Mouse (Mus musculus) kidney, adult 9 months (tissue): ENCODE data around the gene Dll1.
A peak's percentile ranks its signal among the peaks of the same experiment; 100 is the strongest.

Experiments used
- DNase-seq: peaks from one replicate; pipeline ENCODE4 v3.0.0; 2022

The Dll1 gene

DNA sequence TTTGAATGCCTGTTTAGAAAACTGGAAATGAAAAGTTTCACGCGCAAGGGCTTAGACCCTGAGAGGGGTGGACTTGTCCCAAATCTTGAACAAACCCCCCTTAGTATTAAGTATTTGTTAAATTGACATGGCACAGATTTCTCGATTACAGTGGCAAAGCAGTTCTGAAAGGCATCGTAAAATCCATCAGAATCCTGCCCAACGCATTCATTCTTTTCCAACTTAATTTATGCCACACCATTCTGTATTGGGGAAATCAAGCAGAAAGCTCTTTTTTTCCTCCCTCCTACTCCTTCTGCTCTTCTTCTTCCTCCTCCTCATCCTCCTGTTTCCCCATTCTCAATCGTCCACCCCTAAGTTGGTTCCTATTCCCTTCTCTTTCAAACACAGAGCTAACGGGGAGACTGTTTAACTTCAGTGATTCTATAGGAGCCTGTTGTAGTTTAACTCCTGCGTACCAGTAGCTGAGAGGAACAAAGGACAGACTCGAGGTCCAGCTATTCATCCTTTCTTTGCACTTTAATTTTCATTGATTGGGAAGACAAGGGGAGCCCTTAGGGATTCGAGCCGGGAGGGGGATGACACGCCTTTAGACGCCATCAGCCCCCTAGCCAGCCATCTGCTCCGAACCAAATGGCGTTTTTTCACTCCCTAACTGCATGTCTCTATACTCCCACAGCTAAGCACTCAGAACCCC is 1.9 kb upstream of the Dll1 start:
- no peak for DNase-seq

DNA sequence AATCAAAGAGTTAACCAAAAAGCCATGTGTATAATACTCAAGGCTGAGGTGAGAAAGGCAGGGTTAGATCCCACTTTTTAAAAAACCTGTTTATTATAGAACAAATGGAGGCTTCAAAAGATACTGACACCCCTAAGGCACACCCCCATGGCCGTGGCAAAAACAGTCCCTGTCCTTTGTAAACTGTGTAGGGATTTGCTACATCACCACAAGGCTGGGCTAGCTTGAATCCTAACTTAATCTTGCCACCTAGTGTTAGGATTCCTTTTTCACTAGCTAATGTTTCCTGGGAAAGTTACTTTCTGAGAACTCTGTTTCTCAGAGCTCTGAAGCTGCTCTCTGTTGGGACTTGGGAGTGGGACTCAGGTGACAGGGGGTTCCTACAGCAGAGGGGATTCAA is 1.2 kb upstream of the Dll1 start:
- DNase-seq: peak; percentile 75

DNA sequence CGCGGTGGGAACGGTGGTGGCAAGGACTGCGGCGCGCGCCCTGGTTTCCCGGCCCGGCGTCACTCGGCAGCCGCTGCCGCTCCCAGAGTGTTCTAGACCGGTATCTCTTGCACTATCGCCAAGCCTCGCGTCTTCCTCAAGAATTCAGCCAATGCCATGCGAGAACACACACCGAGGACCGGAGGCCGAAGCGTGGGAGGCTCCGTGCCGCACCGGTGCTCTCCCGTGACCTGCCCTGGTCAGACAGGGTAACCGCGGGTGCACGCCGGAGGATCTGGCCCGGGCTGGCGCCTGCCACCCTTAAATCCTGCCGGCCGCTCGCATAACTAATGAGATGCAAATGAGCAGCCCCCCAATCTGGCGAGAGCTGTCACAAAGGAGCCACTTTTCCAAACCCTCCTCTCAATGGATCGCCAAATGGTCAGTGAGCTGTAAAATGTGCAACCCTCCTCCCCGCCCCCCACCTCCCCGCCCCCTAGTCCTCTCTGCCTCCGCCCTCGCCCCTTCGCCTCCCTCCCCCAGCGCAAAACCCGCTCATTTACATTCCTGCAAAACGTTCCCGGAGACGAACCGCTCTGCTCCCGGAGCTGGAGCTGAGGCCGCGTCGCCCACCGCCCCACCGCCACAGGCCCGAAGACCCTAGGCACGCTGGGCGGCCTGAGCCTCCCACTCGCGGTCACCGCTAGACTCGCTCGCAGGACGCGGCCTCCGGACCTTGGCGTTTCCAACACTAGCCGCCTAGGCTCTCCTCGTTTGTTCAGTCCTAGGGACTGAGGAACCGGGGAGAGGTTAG is 775 bp downstream of the Dll1 start:
- peak; percentile 93 for DNase-seq

DNA sequence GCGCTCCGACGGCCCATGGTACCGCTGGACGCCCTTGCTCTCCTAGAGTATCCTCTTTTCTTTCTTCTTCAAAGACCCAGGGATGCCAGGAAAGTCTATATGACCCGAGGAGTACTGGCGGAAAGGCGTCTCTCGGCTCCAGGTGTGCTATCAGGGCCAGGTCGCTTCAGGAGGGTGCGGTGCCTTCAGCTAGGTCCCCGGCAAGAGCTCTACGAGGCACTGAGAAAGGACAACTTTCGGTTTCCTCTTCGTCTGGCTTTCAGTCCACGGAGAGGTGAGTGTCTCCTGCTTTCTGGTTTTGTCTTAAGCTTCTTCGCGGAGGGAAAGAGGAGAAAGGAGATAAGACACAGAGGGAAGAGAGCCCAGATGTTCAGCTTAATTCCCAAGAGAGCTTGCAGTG is 1.4 kb downstream of the Dll1 start:
- DNase-seq: peak; percentile 35

DNA sequence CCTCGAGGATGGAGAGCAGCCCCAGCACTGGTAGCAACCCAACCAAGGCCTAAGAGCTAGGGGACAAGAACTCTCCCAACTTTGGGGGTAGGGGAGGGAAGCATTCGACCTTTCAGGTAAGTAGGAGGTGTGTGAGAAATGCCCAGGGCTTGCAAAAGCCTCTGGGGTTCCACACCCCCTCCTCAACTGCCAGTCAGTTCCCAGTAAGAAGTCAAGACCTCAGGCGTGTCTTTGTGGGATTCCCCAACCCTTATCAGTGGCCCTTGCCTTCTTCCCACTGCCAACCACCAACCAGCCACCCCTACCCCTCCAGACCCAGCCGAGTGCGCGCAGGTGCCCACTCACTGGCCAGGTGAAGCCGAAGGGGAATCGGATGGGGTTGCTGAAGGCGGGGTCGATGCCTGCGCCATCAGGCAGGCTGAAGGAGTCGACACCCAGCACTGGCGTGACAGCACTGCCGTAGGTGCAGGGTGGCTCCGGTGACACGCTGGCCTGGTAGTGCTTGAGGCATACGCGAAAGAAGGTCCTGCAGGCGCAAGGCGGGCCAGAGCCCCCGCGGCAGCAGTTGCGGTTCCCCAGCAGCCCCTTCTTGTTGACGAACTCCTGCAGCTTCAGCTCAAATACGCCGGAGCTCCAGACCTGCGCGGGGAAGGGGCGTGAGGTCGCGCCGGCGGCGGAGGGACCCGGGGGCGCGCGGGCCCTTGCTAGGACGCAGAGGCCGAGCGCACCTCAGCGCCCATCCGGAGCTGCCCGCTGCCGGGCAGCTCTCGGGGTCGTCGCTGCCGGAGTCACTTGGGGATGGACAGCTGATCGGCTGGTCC is 2.1 kb downstream of the Dll1 start:
- no peak for DNase-seq

DNA sequence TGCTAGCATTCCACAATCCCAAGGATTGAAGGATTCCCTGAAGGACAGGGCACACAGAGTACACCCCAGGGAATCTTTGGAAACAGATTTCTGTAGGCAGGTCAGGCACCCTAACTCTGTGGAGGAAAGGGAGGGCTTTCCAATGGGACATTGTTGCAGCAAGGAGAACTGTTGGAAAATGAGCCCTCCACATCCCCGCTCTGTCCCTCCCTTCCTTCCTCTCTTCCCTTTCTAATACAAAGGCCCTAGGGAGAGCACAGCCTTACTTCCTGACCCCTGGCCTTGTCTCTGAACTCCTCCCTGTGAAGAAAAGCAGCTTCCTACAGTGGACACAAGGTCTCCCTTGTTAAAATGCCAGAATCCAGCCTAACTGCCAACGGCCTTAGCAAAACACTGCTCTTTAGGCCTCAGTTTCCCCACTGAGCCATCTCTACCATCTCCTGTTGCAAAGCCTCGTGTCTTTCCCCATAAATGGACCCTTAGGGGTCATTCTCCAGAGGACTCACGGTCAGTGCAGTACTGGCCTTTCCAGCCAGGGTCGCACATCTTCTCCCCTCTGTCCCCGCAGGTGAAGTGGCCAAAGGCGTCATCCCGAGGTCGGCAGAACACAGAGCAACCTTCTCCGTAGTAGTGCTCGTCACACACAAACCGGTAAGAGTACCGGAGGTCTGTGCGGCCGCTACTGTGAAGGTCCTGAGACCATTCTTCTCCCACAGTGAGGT is 3.6 kb downstream of the Dll1 start:
- peak; percentile 44 for DNase-seq

DNA sequence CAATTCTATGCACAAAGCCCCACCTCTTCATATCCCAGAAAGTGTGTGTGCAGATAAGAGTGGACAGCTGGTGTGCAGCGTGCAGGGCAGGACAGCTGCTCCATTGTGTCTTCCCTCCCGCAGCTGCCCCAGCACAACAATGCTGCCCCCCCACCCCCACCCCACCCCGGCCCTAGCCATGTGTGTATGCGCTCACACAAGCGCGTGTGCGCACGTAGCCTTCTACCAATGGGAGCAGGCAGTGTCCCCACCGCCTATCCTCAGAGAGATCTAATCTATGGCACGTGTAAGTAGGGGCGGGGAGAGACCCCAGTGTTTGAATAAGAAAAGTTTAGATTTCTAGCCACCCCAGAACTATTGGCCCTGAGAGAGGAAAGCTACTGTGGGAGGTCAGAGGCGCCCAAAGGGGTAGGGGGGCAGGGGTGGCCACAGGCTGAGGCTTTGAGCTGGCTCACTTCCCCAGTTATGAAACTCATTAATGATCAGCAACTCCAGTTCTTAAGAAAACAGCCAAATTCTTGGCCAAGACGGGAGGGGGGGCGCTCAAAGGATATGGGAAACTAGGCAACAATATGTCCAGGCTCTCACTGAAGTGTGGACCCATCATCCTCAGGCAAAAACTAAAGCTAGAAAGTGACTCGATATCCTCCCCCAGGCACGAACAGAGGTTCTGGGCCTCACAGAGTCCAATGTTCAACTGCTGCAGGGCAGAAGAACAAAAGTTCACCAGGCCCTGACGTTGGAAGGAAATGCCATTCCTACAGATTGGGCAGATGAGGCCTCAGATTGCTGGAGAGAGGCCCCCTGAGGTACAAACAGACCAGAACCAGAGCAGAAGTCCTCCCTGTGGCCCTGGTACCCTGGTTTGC is 4.5 kb downstream of the Dll1 start:
- peak; percentile 82 for DNase-seq

DNA sequence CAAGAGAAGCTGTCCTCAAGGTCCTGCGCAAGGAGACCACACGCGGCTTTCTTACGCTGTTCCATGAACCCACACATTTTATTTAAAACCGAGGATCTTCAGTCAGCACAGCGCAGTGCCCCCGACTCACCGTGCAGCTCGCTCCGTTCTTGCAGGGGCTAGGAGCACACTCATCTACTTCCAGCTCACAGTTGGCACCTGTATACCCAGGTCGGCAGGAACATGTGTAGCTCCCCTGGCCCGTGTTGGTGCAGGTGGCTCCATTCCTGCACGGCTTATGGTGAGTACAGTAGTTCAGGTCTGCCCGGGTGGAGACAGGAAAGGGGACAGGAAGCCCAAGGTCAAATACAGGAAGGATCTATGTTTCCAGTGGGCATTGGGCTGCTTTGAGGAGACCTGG is 6.3 kb downstream of the Dll1 start:
- DNase-seq: no peak

DNA sequence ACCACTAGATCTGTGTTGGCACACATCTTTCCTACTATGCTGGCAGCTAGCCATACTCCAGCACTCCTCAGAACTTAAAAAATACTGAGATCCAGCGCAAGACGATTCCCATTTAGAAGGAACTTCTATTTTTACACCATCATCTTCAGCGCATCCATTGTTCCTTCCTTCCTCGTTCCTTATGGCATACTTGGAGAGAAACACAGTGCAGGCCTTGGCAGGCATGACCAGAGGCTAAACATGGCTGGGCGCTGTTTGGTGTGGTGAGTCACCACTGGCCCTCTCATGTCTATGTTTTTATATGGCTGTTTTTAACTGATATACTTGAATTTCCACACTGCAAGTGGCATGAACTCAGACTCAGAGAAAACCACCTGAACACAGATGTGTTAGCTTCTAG is 11.0 kb downstream of the Dll1 start:
- no peak for DNase-seq

DNA sequence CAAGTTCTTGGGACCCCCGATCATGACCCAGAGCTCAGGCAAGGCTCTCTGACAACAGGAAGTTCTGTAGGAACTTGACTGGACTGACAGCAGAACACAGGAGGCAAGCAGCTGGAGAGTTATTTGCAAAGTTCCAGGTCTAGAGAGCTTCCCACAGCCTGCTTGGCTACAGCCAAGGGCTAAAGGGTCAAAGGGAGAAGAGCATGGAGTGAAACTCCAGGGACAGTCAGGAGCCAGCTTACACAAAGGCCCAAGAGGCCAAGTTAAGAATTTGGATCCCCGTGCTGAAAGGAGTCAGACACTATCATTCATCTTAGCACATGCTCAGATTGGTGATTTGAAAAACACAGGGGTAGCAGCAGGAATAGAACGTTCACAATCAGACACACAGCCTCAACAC is 13.0 kb downstream of the Dll1 start:
- DNase-seq: no peak

DNA sequence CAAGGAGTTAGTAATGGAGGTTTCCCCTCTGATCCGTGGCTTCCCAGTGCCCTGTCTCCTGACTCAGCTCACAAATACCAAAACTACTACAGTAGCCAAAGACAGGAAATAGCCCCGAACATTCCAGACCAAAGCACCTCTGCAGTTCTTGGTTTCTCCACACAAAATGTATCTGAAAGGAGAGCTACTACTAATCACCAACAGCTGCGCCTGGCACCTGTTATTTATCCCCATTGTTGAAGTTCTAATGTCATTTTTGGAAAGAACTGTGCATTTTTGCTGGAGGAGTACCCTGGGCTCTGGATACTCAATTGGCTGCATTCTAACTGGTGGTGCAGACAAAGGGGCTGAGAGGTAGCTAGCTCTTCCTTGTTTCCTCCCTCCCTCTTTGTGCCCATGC is 19.6 kb downstream of the Dll1 start:
- DNase-seq: no peak

DNA sequence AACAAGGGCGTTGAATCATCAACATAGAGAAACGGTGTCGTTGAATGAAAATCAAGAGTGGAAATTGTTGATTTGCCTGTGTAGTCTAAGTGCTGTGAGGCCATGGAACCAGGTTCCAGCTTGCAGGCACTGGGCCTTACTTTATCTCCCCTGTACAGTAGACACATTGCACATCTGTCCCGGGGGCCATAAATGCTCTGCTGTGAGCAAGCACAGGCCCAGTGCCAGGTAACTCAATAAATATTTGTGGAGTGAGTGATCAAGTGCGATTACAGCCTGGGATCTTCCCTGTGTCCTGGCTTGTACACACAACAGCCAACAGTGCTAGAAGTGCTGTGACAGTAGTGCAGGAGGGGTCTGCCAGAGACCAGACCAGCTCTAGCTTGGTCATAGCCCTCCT is 20.1 kb downstream of the Dll1 start:
- DNase-seq: no peak

DNA sequence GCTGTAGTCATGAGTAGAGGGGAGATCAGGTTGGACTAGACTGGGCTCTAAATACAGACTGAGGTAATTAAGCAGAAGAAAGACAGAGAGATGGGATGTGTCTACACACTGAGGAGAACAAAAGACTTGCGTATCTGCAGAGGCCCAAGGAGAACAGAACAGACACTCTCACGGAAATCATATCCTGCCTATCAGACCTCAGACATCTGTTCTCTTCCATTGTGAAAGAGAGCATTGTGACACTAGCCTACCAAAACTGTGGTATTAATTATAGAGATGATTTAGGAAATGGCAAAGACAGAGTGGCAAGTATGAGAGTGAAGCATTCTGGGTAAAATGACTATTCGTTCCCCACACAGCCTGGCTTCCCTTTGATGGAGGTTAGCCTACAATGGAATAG is 21.6 kb downstream of the Dll1 start:
- no peak for DNase-seq

DNA sequence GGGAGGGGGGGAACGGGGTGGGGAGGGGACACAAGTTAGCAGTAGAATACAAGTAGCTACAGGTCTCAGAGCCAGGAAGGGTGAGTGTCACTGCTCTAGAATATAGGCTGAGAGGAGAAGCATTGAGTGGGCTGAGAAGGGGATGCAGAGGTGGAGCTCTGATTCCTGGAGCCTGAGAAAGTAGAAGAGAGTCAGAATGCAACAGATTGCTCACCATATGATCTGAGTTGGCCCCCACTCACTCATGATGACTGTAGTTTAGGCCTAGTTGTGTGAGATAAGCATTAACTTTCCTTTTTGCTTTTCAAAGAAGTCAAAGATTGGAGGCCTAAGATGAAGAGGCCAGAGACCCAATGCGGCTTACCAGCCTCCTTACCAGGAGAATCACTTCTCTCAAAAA is 22.7 kb downstream of the Dll1 start:
- DNase-seq: no peak

DNA sequence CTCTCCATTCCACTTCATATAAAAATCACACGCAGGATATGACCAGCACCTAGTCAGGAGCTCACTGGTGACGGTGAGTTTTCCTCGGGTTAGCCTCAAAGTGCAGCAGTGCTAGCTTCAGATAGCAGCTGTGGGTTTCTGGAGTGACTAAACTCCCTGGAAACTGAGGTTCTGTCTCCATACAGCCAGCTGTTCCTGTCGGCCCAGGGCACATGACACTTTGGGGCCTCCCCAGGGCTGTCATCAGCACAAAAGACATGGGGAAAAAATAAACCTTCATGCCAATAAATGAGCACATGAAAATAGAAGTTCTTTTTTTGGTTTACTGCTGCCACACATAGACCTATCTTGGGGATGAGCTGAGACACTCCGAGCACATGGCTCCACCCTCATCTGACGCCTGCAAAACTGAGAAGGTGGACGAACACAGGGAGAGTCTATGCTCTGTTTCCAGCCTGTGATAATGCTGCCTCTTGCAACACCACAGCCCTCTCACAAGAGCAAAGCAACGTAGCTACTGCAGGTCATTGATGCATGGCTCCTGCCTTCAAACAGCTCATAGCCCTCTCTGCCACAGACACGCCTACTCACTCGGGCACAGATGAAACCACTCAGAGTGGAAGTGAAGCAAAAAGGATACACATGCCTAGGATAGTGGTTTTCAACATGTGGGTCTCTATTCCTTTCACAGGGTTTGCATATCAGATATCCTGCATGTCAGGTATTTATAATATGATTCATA is 23.6 kb downstream of the Dll1 start:
- no peak for DNase-seq

DNA sequence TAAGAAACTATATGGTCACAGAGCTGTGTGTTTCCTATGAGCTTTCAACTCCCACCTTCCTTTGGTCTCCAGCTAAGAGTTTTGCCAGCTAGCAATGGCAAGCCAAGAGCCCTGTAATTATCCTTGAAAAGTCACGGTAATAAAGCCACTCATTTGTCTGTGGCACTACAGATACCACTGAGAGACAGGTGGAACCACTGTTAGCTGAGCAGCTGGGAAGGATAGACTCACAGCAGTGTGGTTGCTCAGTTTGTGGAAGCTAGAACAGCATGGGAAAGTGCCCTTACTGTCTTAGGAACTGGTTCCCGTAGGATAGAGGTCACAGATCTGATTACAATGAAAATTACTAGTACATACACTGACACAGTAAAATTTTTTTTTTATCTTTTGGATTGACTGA is 26.5 kb downstream of the Dll1 start:
- no peak for DNase-seq

DNA sequence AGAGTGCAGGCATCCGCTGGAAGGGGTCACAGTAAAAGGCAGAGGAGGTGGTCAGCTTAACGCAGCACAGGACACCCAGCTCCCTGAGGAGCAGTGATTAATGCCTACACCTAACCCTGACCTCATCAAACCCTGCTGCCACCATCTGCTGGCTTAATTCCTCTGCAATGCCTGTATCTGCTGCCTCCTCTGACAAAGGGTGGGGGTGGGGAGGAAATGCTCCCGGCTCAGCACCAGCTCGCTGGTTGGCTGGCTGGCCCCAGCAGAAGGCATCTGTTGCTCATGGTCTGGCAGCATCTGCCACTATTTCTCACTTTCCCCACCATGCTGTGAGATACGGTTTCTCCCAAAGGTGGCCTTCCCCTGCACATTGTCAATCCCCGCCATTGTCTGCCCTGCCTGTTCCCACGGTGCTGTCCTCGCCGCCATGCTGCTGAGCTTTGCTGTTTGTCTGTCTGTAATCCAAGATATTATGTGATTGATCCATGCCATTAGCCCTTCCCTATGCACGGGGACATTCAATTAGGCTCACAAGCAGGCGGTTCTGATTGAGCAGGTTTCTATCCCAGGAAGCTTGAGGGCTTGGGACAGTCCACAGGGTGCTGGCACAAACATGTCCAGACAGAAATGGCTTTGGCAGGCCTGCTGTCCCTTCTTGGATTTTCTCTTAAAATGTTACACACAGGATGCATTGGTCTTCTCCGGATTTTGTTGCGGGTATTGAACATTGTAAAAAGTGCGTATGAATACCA is 33.4 kb downstream of the Dll1 start:
- DNase-seq: no peak

DNA sequence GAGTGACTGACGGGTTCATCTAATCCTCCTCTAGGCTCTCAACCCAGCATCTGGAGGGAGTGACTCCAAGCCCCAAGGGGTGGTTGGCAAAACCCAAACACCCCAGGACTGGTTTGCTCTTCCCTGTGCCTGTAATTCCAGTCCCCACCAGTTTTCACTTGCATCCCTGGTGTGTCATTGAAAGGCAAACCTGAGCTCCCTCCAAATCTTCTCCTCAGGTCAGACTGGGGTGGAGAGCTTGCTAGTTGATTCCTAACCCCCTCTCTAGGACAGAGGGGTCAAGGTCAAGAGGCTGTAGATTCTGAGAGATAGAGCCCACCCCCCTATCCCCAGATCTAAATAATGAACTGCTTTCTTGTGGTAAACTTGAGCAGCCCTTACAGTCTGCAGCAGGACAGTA is 38.8 kb downstream of the Dll1 start:
- DNase-seq: no peak

DNA sequence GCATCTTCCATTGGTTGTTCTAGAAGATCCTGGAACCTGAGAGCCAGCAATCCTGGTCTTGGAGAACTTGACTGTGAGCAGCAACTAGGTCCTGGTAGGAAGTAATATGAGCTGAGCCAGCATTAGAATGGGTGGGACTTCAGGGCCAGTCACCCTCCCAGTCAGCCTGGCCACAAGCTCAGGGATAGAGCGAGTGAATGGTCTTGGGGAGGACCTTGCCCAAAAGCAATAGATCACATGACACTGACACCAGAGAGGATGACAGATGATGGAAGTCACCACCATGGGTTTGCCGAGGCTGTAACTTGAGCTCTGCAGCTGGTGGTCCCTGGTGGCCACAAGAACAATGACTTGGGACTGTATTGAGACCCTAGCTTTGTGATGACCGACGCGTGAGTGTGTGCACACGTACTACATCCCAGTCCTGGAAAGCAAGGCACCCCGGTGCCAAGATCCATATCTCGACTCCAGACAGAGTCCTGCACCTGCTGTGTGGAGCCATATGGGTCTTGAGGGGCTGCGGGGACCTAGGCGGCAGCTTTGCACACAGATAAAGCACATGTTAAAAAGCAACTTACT is 46.8 kb downstream of the Dll1 start:
- DNase-seq: no peak

DNA sequence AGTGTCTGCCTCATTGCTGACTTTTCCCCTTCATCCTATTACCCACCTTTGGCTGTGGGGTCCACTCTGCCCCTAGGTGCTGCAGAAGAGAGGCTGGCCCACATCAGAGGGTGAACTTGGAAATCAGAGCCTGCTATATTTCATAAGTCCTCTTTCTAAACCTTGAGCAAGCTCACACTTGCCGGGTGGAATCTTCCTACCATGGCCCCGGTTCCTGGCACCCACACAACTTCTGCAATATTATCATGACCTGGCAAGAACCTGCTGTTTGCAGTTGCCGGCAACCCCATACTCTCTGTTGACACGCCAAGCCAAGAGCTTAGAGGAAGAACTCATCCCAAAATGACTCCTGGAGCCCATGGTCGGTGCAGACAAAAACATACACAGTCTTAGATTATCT is 49.6 kb downstream of the Dll1 start:
- DNase-seq: no peak
